Mouse (Mus musculus) colon, adult 2 months (tissue): ENCODE results near the gene Dera. TPM values are rescaled to one million over a fixed set of nuclear protein-coding genes. Genes with fewer than 3 reads are reported as not detected.

ENCODE experiments used
- polyA plus RNA-seq: library from polyadenylated mRNA; depleted of rRNA; stranded (reverse); fragments of >200 nt; gene quantifications from 2 replicates; pipeline ENCODE4 v1.2.3, GENCODE M21; 2012; rRNA removed

The Dera gene
- 13.4 and 13.8 TPM in 2 replicates for polyA plus RNA-seq

DNA sequence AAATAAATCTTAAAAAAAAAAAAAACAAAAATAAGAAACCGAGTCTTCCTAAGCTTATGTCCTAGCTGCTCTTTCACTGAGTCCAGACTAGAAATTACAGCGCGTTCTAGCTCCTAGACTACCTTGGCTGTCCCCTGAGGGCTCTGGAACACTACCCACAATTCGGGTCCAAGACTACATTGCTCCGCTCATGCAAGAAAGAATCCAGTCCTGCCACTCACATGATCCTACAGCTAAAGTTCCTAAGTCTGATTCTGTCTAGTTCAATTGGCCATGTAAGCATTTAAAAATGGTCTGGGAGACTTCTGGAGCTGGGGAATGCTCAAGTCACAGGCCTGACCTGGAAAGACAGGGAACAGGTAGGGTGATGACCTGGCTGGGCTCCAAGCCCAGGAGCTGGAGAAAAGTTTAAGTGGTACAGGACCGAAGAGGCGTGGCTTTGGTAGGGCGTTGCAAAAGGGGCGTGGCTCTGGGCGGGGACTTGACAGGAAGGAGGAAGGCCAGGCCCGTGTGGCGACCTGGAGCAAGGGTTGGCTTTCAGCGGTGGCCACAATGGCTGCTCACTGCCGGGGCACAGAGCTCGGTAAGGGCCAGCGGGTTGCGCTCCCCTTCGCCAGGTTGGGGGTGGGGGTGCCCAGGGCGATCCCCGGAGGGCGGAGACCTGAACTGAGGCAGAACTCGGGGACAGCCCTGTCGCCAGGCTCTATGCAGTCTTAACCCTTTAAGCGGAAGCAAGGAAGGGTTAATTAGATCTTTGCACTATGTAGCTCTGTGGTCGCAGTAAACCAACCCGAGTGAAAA lies at the start of gene Dera:
Gene Dera, plus strand, starts transcription at position 491 of the 801 bp plus-strand sequence.

DNA sequence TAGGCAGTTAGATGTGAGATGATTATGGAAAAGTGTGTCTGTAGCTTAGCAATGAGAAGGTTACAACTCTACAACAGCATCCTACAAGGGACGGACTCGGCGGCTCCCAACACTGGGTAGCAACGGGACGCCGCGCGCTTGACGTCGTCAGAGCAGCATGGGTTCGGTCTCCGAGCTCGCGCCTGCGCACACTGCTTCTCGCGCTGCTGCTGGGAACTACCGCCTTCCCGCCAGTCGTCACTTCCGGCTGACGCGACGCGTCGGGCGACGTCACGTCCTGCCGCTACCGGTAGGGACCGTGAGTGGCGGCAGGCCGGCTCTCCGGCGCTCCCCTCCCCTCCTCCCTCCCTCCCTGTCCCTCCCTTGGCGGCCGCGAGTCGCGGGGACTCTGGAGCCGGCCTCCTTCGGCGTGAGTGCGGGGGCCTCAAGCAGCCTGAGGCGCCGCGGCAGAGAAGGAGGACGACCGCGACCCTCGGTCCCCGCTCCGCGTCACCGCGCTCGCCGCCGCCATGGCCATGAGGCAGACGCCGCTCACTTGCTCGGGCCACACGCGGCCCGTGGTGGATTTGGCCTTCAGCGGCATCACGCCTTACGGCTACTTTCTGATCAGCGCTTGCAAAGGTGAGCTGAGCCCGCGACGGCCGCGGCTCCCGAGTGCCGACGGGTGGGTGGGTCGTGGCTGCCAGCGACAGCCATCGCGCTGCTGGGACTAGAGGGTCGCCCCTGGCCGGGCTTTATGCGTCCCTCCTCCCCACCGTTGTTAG lies 19.3 kb upstream of the Dera start, which contains the start of gene Strap:
Gene Strap, plus strand, starts transcription at position 233 of the 764 bp plus-strand sequence.

Other genes starting within 250 kb of the Dera start
- gene Eps8, start 99.7 kb upstream of the Dera start, polyA plus RNA-seq, result 44.2 and 52.5 TPM in 2 replicates
- gene Strap, start 19.5 kb upstream of the Dera start, polyA plus RNA-seq, result 45.2 and 47.3 TPM in 2 replicates